Mouse (Mus musculus) hindbrain, embryonic 12.5 days (tissue): ENCODE data around the gene Adam8. TPM values are rescaled to one million over a fixed set of nuclear protein-coding genes. Genes with fewer than 3 reads are reported as not detected.

Experiments used
- ATAC-seq: fragments of 200-750 bp; cut with Nextera tagmentation; 2 replicates; pipeline ENCODE4 v1.8.0; 2017; ENCODE audit warnings: moderate TSS enrichment; ENCODE audit not compliant: low FRiP score
- H3K27ac ChIP-seq: fragments of 300-500 bp; sonication (generic); 2 replicates; pipeline ENCODE4 v1.5.1; 2016; ENCODE audit warnings: mild to moderate bottlenecking
- H3K27me3 ChIP-seq: fragments of 300-500 bp; sonication (generic); 2 replicates; pipeline ENCODE4 v1.6.1; 2016; ENCODE audit warnings: mild to moderate bottlenecking
- H3K36me3 ChIP-seq: fragments of 300-500 bp; sonication (generic); 2 replicates; pipeline ENCODE4 v1.6.1; 2016; ENCODE audit warnings: mild to moderate bottlenecking
- H3K4me1 ChIP-seq: fragments of 300-500 bp; sonication (generic); 2 replicates; pipeline ENCODE4 v1.6.1; 2016
- H3K4me2 ChIP-seq: fragments of 300-500 bp; sonication (generic); replicated peaks from 2 replicates; pipeline ENCODE4 v1.6.1; 2016; ENCODE audit warnings: mild to moderate bottlenecking
- H3K4me3 ChIP-seq: fragments of 300-500 bp; sonication (generic); 2 replicates; pipeline ENCODE4 v1.5.1; 2016; ENCODE audit warnings: mild to moderate bottlenecking
- H3K9ac ChIP-seq: fragments of 300-500 bp; sonication (generic); 2 replicates; pipeline ENCODE4 v1.6.1; 2016; ENCODE audit warnings: mild to moderate bottlenecking, moderate library complexity
- H3K9me3 ChIP-seq: fragments of 300-500 bp; sonication (generic); replicated peaks from 2 replicates; pipeline ENCODE4 v1.6.1; 2016; ENCODE audit warnings: mild to moderate bottlenecking
- WGBS: fragments of 180-500 bp; shearing (Covaris S2); methylation state at CpG from one replicate; pipeline ENCODE4 v1.1.7; 2016; 5-methylcytosine and 5-hydroxymethylcytosine counted together
- polyA plus RNA-seq: library from polyadenylated mRNA; unstranded; fragments of >200 nt; fragmentation: Nextera tagmentation; extraction: Ambion mirVana; gene quantifications from 2 replicates; pipeline ENCODE4 v1.2.1, GENCODE M21; 2016

Adam8 gene
- polyA plus RNA-seq, 1 experiment from 2014 or later = 3.4 TPM

GRCm38 (mm10) chr7:139956658-139957057 is 35.7 kb downstream of the Adam8 start:
- WGBS = 78% methylated on average over 3 of the region's 3 CpGs
- ATAC-seq = no peak
- Histone ChIP-seq H3K27me3 (peaks cover 30% of the 10 kb centered on the region), H3K27ac (no peak overlapping the region), H3K9ac (no peak overlapping the region), H3K9me3 (no peaks in the 10 kb centered on the region), H3K4me3 (no peak overlapping the region), H3K4me2 (no peak overlapping the region), H3K36me3 (no peaks in the 10 kb centered on the region), H3K4me1 (0 out of 2 replicates have a peak, but pooled peaks cover 3% of the 10 kb centered on the region)

- H3K27ac ChIP-seq = no peak overlapping the region
- H3K4me1 ChIP-seq = peaks cover 8% of the 10 kb centered on the region; the same call in 1 of the 2 replicates
- H3K27me3 ChIP-seq = peaks cover 39% of the 10 kb centered on the region
- H3K9ac ChIP-seq = no peak overlapping the region
- H3K4me2 ChIP-seq = no peak overlapping the region
- H3K36me3 ChIP-seq = no peaks in the 10 kb centered on the region
- no peaks in the 10 kb centered on the region for H3K9me3 ChIP-seq
- no peak for ATAC-seq
- WGBS = 86% methylated on average over 4 of the region's 4 CpGs
- H3K4me3 ChIP-seq = no peak overlapping the region
Observed at GRCm38 (mm10) chr7:139955505-139955904, 36.9 kb downstream of the Adam8 start.

GRCm38 (mm10) chr7:139951991-139952633 is 40.2 kb downstream of the Adam8 start:
- Histone ChIP-seq H3K4me3 (no peak overlapping the region), H3K27ac (no peak overlapping the region), H3K36me3 (no peaks in the 10 kb centered on the region), H3K9me3 (no peaks in the 10 kb centered on the region), H3K9ac (no peak overlapping the region), H3K4me1 (peaks cover 13% of the 10 kb centered on the region; the same call in 1 of the 2 replicates), H3K4me2 (no peak overlapping the region), H3K27me3 (peaks cover 60% of the 10 kb centered on the region)
- no peak for ATAC-seq
- WGBS = 46% methylated on average over 6 of the region's 6 CpGs

GRCm38 (mm10) chr7:139951079-139951478 is 41.3 kb downstream of the Adam8 start:
- Histone ChIP-seq H3K9ac (peak overlapping the region; percentile 41), H3K27me3 (peaks cover 67% of the 10 kb centered on the region), H3K27ac (no peak overlapping the region), H3K4me1 (peaks cover 13% of the 10 kb centered on the region; the same call in 1 of the 2 replicates), H3K4me3 (peak overlapping the region; percentile 35), H3K4me2 (peak overlapping the region; percentile 59), H3K36me3 (no peaks in the 10 kb centered on the region), H3K9me3 (no peaks in the 10 kb centered on the region)
- WGBS = 7% methylated on average over 16 of the region's 16 CpGs
- ATAC-seq = no peak

- no peaks in the 10 kb centered on the region for H3K36me3 ChIP-seq
- peak overlapping the region; percentile 35 for H3K4me3 ChIP-seq
- peaks cover 13% of the 10 kb centered on the region; the same call in 1 of the 2 replicates for H3K4me1 ChIP-seq
- H3K4me2 ChIP-seq = peak overlapping the region; percentile 59
- H3K9me3 ChIP-seq = no peaks in the 10 kb centered on the region
- peak; percentile 65 for ATAC-seq
- H3K9ac ChIP-seq = peak overlapping the region; percentile 41
- WGBS = 2% methylated on average over 33 of the region's 33 CpGs
- peaks cover 67% of the 10 kb centered on the region for H3K27me3 ChIP-seq
- no peak overlapping the region for H3K27ac ChIP-seq
Observed at GRCm38 (mm10) chr7:139950283-139950971, 41.9 kb downstream of the Adam8 start.

- Histone ChIP-seq H3K9me3 (no peaks in the 10 kb centered on the region), H3K4me1 (peaks cover 13% of the 10 kb centered on the region; the same call in 1 of the 2 replicates), H3K4me3 (peak overlapping the region; percentile 35), H3K27ac (no peak overlapping the region), H3K4me2 (peak overlapping the region; percentile 59), H3K9ac (0 out of 2 replicates have a peak overlapping the region, but pooled peaks have one; percentile 41), H3K36me3 (no peaks in the 10 kb centered on the region), H3K27me3 (peaks cover 71% of the 10 kb centered on the region)
- ATAC-seq = peak; percentile 63
- WGBS = under 1% methylated on average over 15 of the region's 15 CpGs
Observed at GRCm38 (mm10) chr7:139949893-139950282, 42.5 kb downstream of the Adam8 start.

GRCm38 (mm10) chr7:139946032-139946431 is 46.3 kb downstream of the Adam8 start:
- no peak overlapping the region for H3K4me2 ChIP-seq
- H3K4me3 ChIP-seq = no peak overlapping the region
- H3K9me3 ChIP-seq = no peaks in the 10 kb centered on the region
- H3K36me3 ChIP-seq = no peaks in the 10 kb centered on the region
- ATAC-seq = no peak
- WGBS = 34% methylated on average over 5 of the region's 5 CpGs
- H3K27me3 ChIP-seq = peaks cover 94% of the 10 kb centered on the region
- peaks cover 22% of the 10 kb centered on the region for H3K4me1 ChIP-seq
- H3K27ac ChIP-seq = no peak overlapping the region
- H3K9ac ChIP-seq = no peak overlapping the region

GRCm38 (mm10) chr7:139945516-139945915 is 46.8 kb downstream of the Adam8 start:
- Histone ChIP-seq H3K27ac (no peak overlapping the region), H3K4me2 (no peak overlapping the region), H3K9me3 (no peaks in the 10 kb centered on the region), H3K9ac (no peak overlapping the region), H3K27me3 (peaks cover 91% of the 10 kb centered on the region), H3K4me3 (no peak overlapping the region), H3K36me3 (no peaks in the 10 kb centered on the region), H3K4me1 (peaks cover 17% of the 10 kb centered on the region)
- 6% methylated on average over 5 of the region's 5 CpGs for WGBS
- no peak for ATAC-seq

- H3K4me3 ChIP-seq = peak overlapping the region; percentile 32
- H3K4me2 ChIP-seq = peak overlapping the region; percentile 50
- ATAC-seq = 0 out of 2 replicates have a peak, but pooled peaks have one; percentile 6
- H3K9me3 ChIP-seq = no peaks in the 10 kb centered on the region
- H3K9ac ChIP-seq = no peak overlapping the region; the same call in 1 of the 2 replicates
- WGBS = 3% methylated on average over 68 of the region's 68 CpGs
- no peaks in the 10 kb centered on the region for H3K36me3 ChIP-seq
- H3K27me3 ChIP-seq = peaks cover 87% of the 10 kb centered on the region
- peaks cover 9% of the 10 kb centered on the region for H3K4me1 ChIP-seq
- no peak overlapping the region for H3K27ac ChIP-seq
Observed at GRCm38 (mm10) chr7:139944291-139945240, 47.8 kb downstream of the Adam8 start.

- Histone ChIP-seq H3K4me2 (peak within 1 kb of the TSS; percentile 50), H3K36me3 (no peaks in the 10 kb centered on the region), H3K4me1 (peaks cover 9% of the 10 kb centered on the region), H3K27ac (no peak within 1 kb of the TSS), H3K4me3 (peak within 1 kb of the TSS; percentile 32), H3K9ac (peak within 1 kb of the TSS; percentile 29; the same call in 1 of the 2 replicates), H3K27me3 (peaks cover 79% of the 10 kb centered on the region), H3K9me3 (no peaks in the 10 kb centered on the region)
- 1% methylated on average over 59 of the region's 59 CpGs for whole genome bisulfite sequencing
- 0 out of 2 replicates have a peak, but pooled peaks have one; percentile 26 for ATAC-seq
Observed at GRCm38 (mm10) chr7:139943674-139944281, 48.6 kb downstream of the Adam8 start, which contains the start of gene Utf1. Utf1 (plus strand) TSS chr7:139943789.

GRCm38 (mm10) chr7:139940476-139941209 is 51.7 kb downstream of the Adam8 start:
- H3K4me2 ChIP-seq = no peak overlapping the region
- H3K9ac ChIP-seq = no peak overlapping the region
- H3K4me3 ChIP-seq = no peak overlapping the region
- H3K4me1 ChIP-seq = peaks cover 9% of the 10 kb centered on the region
- no peaks in the 10 kb centered on the region for H3K36me3 ChIP-seq
- H3K27me3 ChIP-seq = peaks cover 55% of the 10 kb centered on the region
- H3K27ac ChIP-seq = no peak overlapping the region
- ATAC-seq = no peak
- WGBS = 60% methylated on average over 16 of the region's 16 CpGs
- no peaks in the 10 kb centered on the region for H3K9me3 ChIP-seq
